Mouse (Mus musculus): ENCODE data around the gene ccdc198.

The ccdc198 gene

GRCm38 (mm10) chr14:49201073-49201778 lies 44.0 kb downstream of the ccdc198 start:
- no peak for DNase-seq (ENCODE audit: extremely low read depth, insufficient read length, low spot score)

GRCm38 (mm10) chr14:49197031-49197527 lies 48.2 kb downstream of the ccdc198 start:
- no peak for DNase-seq (ENCODE audit: extremely low read depth, insufficient read length, low spot score)

- DNase-seq (ENCODE audit: extremely low read depth, insufficient read length, low spot score) = no peak
These were observed 59.0 kb downstream of the ccdc198 start for GRCm38 (mm10) chr14:49186270-49186669.

DNA sequence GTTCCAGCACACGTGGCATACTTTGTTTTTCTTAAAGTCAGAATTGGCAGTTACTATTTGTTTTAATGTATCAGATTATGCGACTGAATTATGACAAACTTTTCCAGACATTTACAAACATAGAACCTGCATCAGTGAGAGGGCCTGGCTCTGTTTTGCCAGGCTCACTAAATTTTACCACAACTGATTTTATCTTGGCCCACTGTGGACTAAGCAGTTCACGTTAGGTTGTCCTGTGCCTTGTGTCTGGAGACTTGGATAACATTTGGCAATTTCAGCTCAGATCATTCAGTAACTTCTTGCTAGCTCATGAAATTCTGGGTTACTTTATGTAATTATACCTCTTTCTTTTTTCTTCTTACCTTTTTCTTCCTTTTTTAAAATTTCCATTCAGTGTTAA lies 65.5 kb downstream of the ccdc198 start:
- no peak for DNase-seq (ENCODE audit: extremely low read depth, insufficient read length, low spot score)

DNA sequence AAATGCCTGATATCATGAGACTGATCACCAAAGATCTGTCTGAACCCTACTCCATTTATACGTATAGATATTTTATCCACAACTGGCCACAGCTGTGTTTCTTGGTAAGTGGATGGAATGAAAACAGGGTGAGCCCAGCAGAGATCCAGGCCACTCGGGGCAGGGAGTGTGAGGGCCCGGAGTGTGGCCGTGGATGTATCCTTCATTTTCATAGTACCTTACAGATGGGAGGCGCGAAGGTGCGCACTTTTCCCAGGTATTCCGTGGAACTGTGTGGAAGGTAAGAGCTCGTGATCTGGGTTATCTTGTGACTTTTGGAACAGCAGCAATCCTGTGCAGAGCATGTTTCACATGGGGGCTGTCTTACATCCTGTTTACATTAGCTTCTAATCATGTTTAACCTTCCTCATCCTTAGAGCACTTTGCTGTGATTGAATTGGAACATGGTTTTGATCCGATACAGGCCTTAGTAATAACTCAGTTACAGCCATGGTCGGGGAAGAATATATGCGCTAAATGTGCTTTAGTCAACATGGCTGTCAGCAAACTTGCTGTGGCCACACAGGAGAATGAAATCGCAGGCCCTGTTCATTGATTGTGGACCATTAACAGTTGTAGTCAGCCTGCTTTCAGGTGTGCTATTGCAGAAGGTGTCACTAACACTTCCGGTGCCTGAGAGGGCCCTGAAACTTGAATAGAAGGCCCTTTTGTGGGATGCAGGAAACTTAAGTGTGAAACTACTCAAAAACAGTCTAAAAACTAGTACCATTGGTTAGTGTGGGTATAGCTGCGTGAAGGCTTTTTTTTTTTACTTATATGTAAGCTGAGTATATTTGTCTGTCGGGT lies 71.8 kb downstream of the ccdc198 start:
- no peak for DNase-seq (ENCODE audit: extremely low read depth, insufficient read length, low spot score)

DNA sequence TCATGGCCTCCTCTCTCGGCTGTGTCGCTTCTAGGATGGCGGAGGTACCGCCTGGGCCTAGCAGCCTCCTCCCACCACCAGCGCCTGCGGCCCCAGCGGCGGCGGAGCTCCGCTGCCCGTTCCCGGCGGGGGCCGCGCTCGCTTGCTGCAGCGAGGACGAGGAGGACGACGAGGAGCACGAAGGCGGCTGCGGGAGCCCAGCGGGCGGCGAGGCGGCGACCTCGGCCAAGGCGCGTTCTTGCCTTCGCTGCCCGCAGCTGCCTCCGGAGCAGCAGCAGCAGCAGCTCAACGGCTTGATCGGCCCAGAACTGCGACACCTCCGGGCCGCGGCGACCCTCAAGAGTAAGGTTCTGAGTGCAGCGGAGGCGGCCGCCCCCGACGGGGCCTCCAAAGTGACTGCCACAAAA lies 72.7 kb downstream of the ccdc198 start:
- peak; percentile 67 for DNase-seq (ENCODE audit: extremely low read depth, insufficient read length, low spot score)

DNA sequence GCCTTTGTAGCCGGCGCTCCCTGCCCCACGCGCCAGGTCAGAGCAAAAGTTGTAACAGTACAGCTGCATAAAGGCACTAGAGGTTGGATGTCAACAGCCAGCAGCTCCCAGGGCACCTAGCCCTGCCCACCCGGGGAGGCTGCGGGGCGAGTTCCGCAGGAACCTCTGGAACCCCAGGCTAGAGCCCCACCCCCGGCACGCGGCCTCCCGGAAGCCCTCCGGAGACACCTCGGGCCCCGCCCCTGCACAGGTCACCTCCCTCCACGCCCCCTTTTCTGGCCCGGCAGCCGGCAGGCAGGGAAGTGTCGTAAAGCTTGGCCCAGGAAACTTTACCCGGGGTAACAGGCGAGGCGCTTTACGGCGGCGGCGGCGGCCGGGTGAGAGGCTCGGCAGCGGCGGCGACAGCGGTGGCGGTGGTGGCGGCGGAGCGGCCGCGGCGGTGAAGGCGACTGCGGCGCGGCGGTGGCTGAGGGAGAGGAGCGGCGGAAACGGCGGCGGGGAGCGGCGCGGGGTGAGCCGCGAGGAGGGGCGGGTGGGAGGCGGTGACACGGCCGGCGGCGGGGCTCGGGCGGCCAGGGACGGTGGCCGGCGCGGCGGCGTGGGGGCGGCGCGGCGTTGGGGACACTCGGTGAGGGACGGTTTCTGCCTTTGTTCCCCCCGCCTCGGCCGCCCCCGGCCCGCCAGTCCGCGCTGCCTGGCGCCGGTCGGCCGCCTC lies 73.2 kb downstream of the ccdc198 start, which contains the start of gene Naa30:
Gene Naa30 (plus strand): TSS at position 360 of the 715 bp plus-strand sequence.
- DNase-seq (ENCODE audit: extremely low read depth, insufficient read length, low spot score) = peak; percentile 90

DNA sequence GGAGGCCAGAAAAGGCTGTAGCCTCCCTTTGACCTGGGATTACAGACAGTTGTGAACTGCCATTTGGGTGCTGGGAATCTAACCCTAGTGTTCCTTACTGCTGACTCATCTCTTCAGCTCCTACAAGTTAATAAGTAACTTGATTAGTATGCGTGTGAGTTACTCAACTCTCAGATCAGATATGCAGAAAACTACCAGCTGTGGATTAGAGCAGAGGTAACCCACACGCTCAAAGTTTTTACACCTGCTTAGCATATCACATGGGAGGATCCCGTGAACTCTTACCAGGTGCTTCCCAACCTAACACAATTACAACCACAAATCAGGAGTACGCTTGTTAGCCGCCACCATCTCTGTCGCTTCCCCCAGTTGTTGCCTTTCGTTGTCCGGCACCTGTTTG lies 74.0 kb downstream of the ccdc198 start:
- no peak for DNase-seq (ENCODE audit: extremely low read depth, insufficient read length, low spot score)

Data from 3134 (cell line).